Comparison of ENCODE assay signal across 8 mouse cellular contexts in the genomic region with DNA sequence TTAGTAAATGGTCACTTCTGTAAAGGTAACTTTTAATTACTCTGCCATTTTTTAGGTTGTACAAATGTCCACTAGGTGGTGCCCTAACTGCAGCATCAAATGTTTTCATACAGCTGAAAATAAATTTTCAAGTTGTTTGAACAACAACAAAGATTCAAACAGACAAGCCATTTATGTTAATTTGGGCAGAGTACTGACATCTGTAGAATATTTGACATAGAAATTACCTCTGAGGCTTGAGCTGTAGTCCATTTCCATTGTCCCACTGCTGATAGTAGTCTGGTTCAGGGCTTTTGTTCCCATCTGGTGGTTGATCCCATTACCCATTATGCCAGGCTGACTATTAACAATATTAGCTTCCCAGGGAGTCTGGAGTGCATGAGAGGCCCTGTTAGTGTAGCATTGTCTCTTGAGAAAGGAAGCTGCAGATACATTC.
A peak's percentile ranks its signal among the peaks of the same experiment; 100 is the strongest.
DNase-seq lines count a peak whose midpoint lies in the region; ATAC-seq and TF ChIP-seq lines count a peak whose summit lies in the region.

No protein-coding gene starts in this region.

- no peak overlapping the region for H3K4me3 ChIP-seq in lung, embryonic 14.5 days (ENCODE audit: low read depth, low read length)
- H3K4me3 ChIP-seq in forebrain, embryonic 12.5 days (replicated peaks): no peak overlapping the region

- H3K4me2 ChIP-seq in lung, embryonic 14.5 days: no peak overlapping the region
- H3K4me2 ChIP-seq in forebrain, embryonic 12.5 days: no peak overlapping the region

- H3K27me3 ChIP-seq in lung, embryonic 14.5 days (ENCODE audit: insufficient read depth, low read length): no peaks in the 10 kb centered on the region
- H3K27me3 ChIP-seq in forebrain, embryonic 12.5 days: no peaks in the 10 kb centered on the region

- DNase-seq in adrenal gland, postnatal 14 days: peak; percentile 50
- no peak for DNase-seq in adrenal gland, adult 2 months
- peak; percentile 81 for DNase-seq in lung, embryonic 14.5 days
- DNase-seq in lung, postnatal 4 days: no peak
- DNase-seq in natural killer cell, adult 2 months (ENCODE audit: low spot score in 2 of 2): peak; percentile 13 to 27
- no peak for DNase-seq in layer of hippocampus, adult 9-11 months
- DNase-seq in urinary bladder, postnatal 4 days (ENCODE audit: low spot score in 2 of 2): no peak

- no peak overlapping the region for H3K27ac ChIP-seq in lung, embryonic 14.5 days (ENCODE audit: low read depth)
- H3K27ac ChIP-seq in forebrain, embryonic 12.5 days: no peak overlapping the region

- no peak overlapping the region for H3K9ac ChIP-seq in lung, embryonic 14.5 days
- H3K9ac ChIP-seq in forebrain, embryonic 12.5 days: no peak overlapping the region

- H3K9me3 ChIP-seq in lung, embryonic 14.5 days (ENCODE audit: low read depth, low read length): no peaks in the 10 kb centered on the region
- H3K9me3 ChIP-seq in forebrain, embryonic 12.5 days: no peaks in the 10 kb centered on the region

- no peaks in the 10 kb centered on the region for H3K4me1 ChIP-seq in lung, embryonic 14.5 days (ENCODE audit: insufficient read depth)
- H3K4me1 ChIP-seq in forebrain, embryonic 12.5 days: peaks cover 16% of the 10 kb centered on the region

- H3K36me3 ChIP-seq in lung, embryonic 14.5 days (ENCODE audit: insufficient read depth): no peaks in the 10 kb centered on the region
- H3K36me3 ChIP-seq in forebrain, embryonic 12.5 days (replicated peaks): no peaks in the 10 kb centered on the region

- no peak for ATAC-seq in lung, embryonic 14.5 days (ENCODE audit: insufficient read depth)
- peak; percentile 76 for ATAC-seq in forebrain, embryonic 12.5 days (ENCODE audit: low FRiP score)

- peak; percentile 68 for TF ChIP-seq CTCF in lung, embryonic 14.5 days (IDR thresholded peaks at IDR 0.05; ENCODE audit: low read depth)

Comparison
In these comparisons a context has a peak if more than half of its experiments do, and no peak if none do; other contexts are left out.
1. DNase-seq: peak in adrenal gland, postnatal 14 days (single experiment), lung, embryonic 14.5 days (single experiment) and natural killer cell, adult 2 months (2 of 2); none in adrenal gland, adult 2 months (single experiment), lung, postnatal 4 days (0 of 2), layer of hippocampus, adult 9-11 months (single experiment) and urinary bladder, postnatal 4 days (0 of 2).